Mouse (Mus musculus) liver, embryonic 14.5 days (tissue): ENCODE data around the gene Ccnd2. TPM values are rescaled to one million over a fixed set of nuclear protein-coding genes. Genes with fewer than 3 reads are reported as not detected.

Source experiments
- ATAC-seq: fragments of 200-750 bp; cut with Nextera tagmentation; 2 replicates; pipeline ENCODE4 v1.8.0; 2017; ENCODE audit warnings: moderate number of reproducible peaks, mild to moderate bottlenecking, moderate library complexity; ENCODE audit not compliant: insufficient read depth
- DNase-seq, 3 experiments: peaks; one replicate each; pipeline ENCODE4 v3.0.0-alpha.2; 2012 to 2013; ENCODE audit warnings: low read depth in 3 of 3, low spot score in 3 of 3
- H3K27ac ChIP-seq: fragments of 300-500 bp; sonication (generic); 2 replicates; pipeline ENCODE4 v1.5.1; 2014; ENCODE audit warnings: moderate library complexity, mild to moderate bottlenecking, control low read depth, inconsistent platforms
- H3K27me3 ChIP-seq: fragments of 300-500 bp; sonication (generic); 2 replicates; pipeline ENCODE4 v1.6.1; 2014; ENCODE audit warnings: mild to moderate bottlenecking, low read length, moderate library complexity; ENCODE audit not compliant: control insufficient read depth, insufficient read depth
- H3K36me3 ChIP-seq: fragments of 300-500 bp; sonication (generic); replicated peaks from 2 replicates; pipeline ENCODE4 v1.6.1; 2014; ENCODE audit warnings: low read depth; ENCODE audit not compliant: control insufficient read depth, insufficient read depth
- H3K4me1 ChIP-seq, 2 experiments: fragments of 200-500 bp in 1 of 2; fragments of 300-500 bp in 1 of 2; sonication (generic) in 1 of 2; replicated peaks; 2 replicates each; pipeline ENCODE4 v1.6.1; 2012 to 2014; ENCODE audit warnings: antibody characterized with exemption in 1 of 2, inconsistent platforms in 1 of 2, low read length in 1 of 2; ENCODE audit not compliant: control insufficient read depth in 2 of 2, insufficient read depth in 2 of 2
- H3K4me2 ChIP-seq: fragments of 300-500 bp; sonication (generic); 2 replicates; pipeline ENCODE4 v1.6.1; 2014; ENCODE audit warnings: low read depth, mild to moderate bottlenecking, control low read depth, moderate library complexity
- H3K4me3 ChIP-seq, 2 experiments: fragments of 200-500 bp in 1 of 2; fragments of 300-500 bp in 1 of 2; sonication (generic) in 1 of 2; 2 replicates each; pipeline ENCODE4 v1.5.1; 2012 to 2014; ENCODE audit warnings: low read depth in 2 of 2, low read length in 2 of 2, mild to moderate bottlenecking in 2 of 2, control low read depth in 1 of 2, inconsistent platforms in 1 of 2, moderate library complexity in 1 of 2; ENCODE audit not compliant: insufficient read depth in 1 of 2
- H3K9ac ChIP-seq: fragments of 300-500 bp; sonication (generic); replicated peaks from 2 replicates; pipeline ENCODE4 v1.6.1; 2014; ENCODE audit warnings: mild to moderate bottlenecking, control low read depth, moderate library complexity
- H3K9me3 ChIP-seq: fragments of 300-500 bp; sonication (generic); 2 replicates; pipeline ENCODE4 v1.6.1; 2016; ENCODE audit warnings: low read length, mixed read lengths; ENCODE audit not compliant: control insufficient read depth
- CTCF ChIP-seq: IDR thresholded peaks from 2 replicates; pipeline ENCODE4 v1.5.1; 2016; ENCODE audit warnings: antibody characterized with exemption, low read depth, control low read depth
- EP300 ChIP-seq: IDR thresholded peaks from 2 replicates; pipeline ENCODE4 v1.6.1; 2016; ENCODE audit warnings: antibody characterized with exemption, low read depth
- WGBS: fragments of 180-500 bp; shearing (Covaris S2); extraction: QIAGEN DNeasy Blood & Tissue Kit; methylation state at CpG from one replicate; pipeline ENCODE4 v1.1.7; 2014; ENCODE audit not compliant: insufficient replicate concordance; 5-methylcytosine and 5-hydroxymethylcytosine counted together
- polyA plus RNA-seq, 2 experiments: library from polyadenylated mRNA; depleted of rRNA in 1 of 2; stranded (reverse) in 1 of 2; unstranded in 1 of 2; fragments of >200 nt; fragmentation: Nextera tagmentation in 1 of 2; extraction: Ambion mirVana in 1 of 2; gene quantifications; 2 replicates each; pipeline versions ENCODE4 v1.2.1 to v1.2.3; 2012 to 2014

The Ccnd2 gene
- 4.9 and 7.5 TPM in 2 replicates for polyA plus RNA-seq (2012; rRNA removed)
- 52.5 and 59.4 TPM in 2 replicates for polyA plus RNA-seq (2014; fragmentation: Nextera tagmentation; extraction: Ambion mirVana)

GRCm38 (mm10) chr6:127152106-127152951, at the start of gene Ccnd2:
Ccnd2 (minus strand) TSS chr6:127152193.
- WGBS = under 1% methylated on average over 38 of the region's 40 CpGs

GRCm38 (mm10) chr6:127196985-127197384, 45.0 kb upstream of the Ccnd2 start:
- H3K27ac ChIP-seq = no peak overlapping the region
- DNase-seq (no peak), ATAC-seq (no peak)
- no peaks in the 10 kb centered on the region for H3K27me3 ChIP-seq
- 48% methylated on average over 2 of the region's 2 CpGs for WGBS
- no peaks in the 10 kb centered on the region for H3K9me3 ChIP-seq
- no peaks in the 10 kb centered on the region for H3K4me1 ChIP-seq
- H3K36me3 ChIP-seq = no peaks in the 10 kb centered on the region
- no peak overlapping the region for H3K4me3 ChIP-seq
- H3K4me2 ChIP-seq = no peak overlapping the region
- no peak overlapping the region for H3K9ac ChIP-seq
- TF ChIP-seq CTCF (no peak), EP300 (no peak)

More at GRCm38 (mm10) chr6:127152106-127152951, at the start of gene Ccnd2:
- Histone ChIP-seq H3K9ac (peak within 1 kb of the TSS; percentile 53), H3K27ac (peak within 1 kb of the TSS; percentile 24), H3K4me1 (peaks cover 0 to 15% of the 10 kb centered on the region in 2 experiments), H3K4me2 (peak within 1 kb of the TSS; percentile 79), H3K4me3 (peak within 1 kb of the TSS; percentile 43 to 63), H3K27me3 (peaks cover 85% of the 10 kb centered on the region), H3K36me3 (no peaks in the 10 kb centered on the region), H3K9me3 (no peaks in the 10 kb centered on the region)
- peak; percentile 41 to 55 (median 53) for DNase-seq
- TF ChIP-seq CTCF (peak; percentile 5; the same call in 1 of the 2 replicates), EP300 (no peak)
- ATAC-seq = peak; percentile 72

GRCm38 (mm10) chr6:127181296-127181695, 29.3 kb upstream of the Ccnd2 start:
- Histone ChIP-seq H3K27me3 (no peaks in the 10 kb centered on the region), H3K9ac (no peak overlapping the region), H3K4me2 (no peak overlapping the region), H3K36me3 (no peaks in the 10 kb centered on the region), H3K9me3 (no peaks in the 10 kb centered on the region), H3K4me1 (no peaks in the 10 kb centered on the region; a peak in 1 of 4 replicates), H3K4me3 (no peak overlapping the region), H3K27ac (no peak overlapping the region)
- 76% methylated on average over 12 of the region's 12 CpGs for WGBS
- no peak for DNase-seq
- TF ChIP-seq EP300 (no peak), CTCF (no peak)
- ATAC-seq = no peak

GRCm38 (mm10) chr6:127179056-127179759, 27.2 kb upstream of the Ccnd2 start:
- H3K36me3 ChIP-seq = no peaks in the 10 kb centered on the region
- no peaks in the 10 kb centered on the region for H3K9me3 ChIP-seq
- H3K27me3 ChIP-seq = no peaks in the 10 kb centered on the region
- DNase-seq (no peak), ATAC-seq (no peak)
- no peak overlapping the region for H3K4me3 ChIP-seq
- no peak overlapping the region for H3K4me2 ChIP-seq
- H3K4me1 ChIP-seq = no peaks in the 10 kb centered on the region; a peak in 1 of 4 replicates
- 68% methylated on average over 12 of the region's 12 CpGs for WGBS
- no peak overlapping the region for H3K27ac ChIP-seq
- H3K9ac ChIP-seq = no peak overlapping the region
- TF ChIP-seq EP300 (no peak), CTCF (no peak)

GRCm38 (mm10) chr6:127177962-127178361, 26.0 kb upstream of the Ccnd2 start:
- H3K4me3 ChIP-seq = no peak overlapping the region
- H3K36me3 ChIP-seq = no peaks in the 10 kb centered on the region
- DNase-seq (no peak), ATAC-seq (no peak)
- no peaks in the 10 kb centered on the region for H3K27me3 ChIP-seq
- no peak for TF ChIP-seq EP300
- no peak for TF ChIP-seq CTCF
- WGBS = 33% methylated on average over 7 of the region's 7 CpGs
- no peak overlapping the region for H3K27ac ChIP-seq
- no peaks in the 10 kb centered on the region for H3K9me3 ChIP-seq
- H3K4me1 ChIP-seq = no peaks in the 10 kb centered on the region; a peak in 1 of 4 replicates
- H3K4me2 ChIP-seq = no peak overlapping the region
- no peak overlapping the region for H3K9ac ChIP-seq
